Mouse (Mus musculus) bone marrow, adult 2 months (tissue): ENCODE measurements around the gene Ankrd60.

Source experiments
- CTCF ChIP-seq: fragments of 200-500 bp; IDR thresholded peaks from 2 replicates; pipeline ENCODE4 v1.5.1; 2011; ENCODE audit warnings: low read length, control low read depth; ENCODE audit not compliant: control insufficient read depth, insufficient read depth
- POLR2A ChIP-seq: fragments of 200-500 bp; IDR thresholded peaks from 2 replicates; pipeline ENCODE4 v1.6.1; 2011; ENCODE audit warnings: low read depth, mild to moderate bottlenecking, control low read depth, low read length, borderline replicate concordance; ENCODE audit not compliant: control insufficient read depth

DNA sequence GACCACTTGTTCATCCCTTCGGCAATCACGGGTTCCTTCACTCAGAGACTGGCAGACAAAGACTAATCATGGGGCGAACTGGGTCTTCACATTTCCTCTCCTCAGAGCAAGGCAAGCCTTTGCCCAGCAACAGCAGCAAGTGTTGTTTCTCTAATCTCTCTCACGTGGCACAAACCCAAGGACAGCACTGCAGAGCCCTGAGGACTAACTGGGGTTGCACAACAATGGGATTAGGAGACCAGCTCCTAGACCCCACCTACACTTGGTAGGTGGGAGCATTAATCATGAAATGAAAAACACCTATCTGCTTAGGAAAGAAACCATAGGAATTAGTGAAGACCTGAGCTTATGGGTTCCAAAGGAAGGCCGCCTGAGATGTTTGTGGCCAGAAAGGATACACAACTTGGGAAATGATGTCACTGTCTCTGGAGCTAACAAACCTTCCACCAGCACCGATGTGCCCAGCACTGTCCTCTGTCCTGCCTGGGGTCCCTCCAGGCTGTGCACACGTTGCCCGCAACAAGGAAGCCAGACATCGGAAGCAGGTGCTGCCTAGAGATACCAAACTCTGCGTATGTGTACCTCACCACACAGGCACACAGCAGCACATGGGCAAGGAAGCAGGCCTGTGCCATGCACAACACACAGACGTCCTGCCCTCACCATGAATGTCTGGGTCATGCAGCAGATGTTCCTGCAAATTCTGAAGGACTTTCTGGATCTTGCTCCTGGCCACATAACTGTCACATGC is 16.3 kb upstream of the Ankrd60 start:
- no peak for TF ChIP-seq CTCF
- TF ChIP-seq POLR2A, result no peak
